Mouse (Mus musculus): ENCODE measurements around the gene Zfp143.
A peak's percentile ranks its signal among the peaks of the same experiment; 100 is the strongest.
"Not testable (repeated sequence)": the region's sequence is repeated elsewhere in the genome, so short reads cannot be mapped to it uniquely, and the experiment has no call there.

The Zfp143 gene

GRCm38 (mm10) chr7:110091670-110092069, 30.7 kb downstream of the Zfp143 start:
- DNase-seq (ENCODE audit: low spot score in 2 of 2), result no peak

GRCm38 (mm10) chr7:110096332-110096731, 35.3 kb downstream of the Zfp143 start:
- DNase-seq (ENCODE audit: low spot score in 2 of 2), result no peak

GRCm38 (mm10) chr7:110097106-110097793, 36.2 kb downstream of the Zfp143 start:
- no peak for DNase-seq (ENCODE audit: low spot score in 2 of 2)

- DNase-seq (ENCODE audit: low spot score in 2 of 2), result no peak
Observed at GRCm38 (mm10) chr7:110100854-110101253, 39.8 kb downstream of the Zfp143 start.

- no peak for DNase-seq (ENCODE audit: low spot score in 2 of 2)
Observed at GRCm38 (mm10) chr7:110101266-110101665, 40.2 kb downstream of the Zfp143 start.

GRCm38 (mm10) chr7:110105041-110105440, 44.0 kb downstream of the Zfp143 start:
- DNase-seq (ENCODE audit: low spot score in 2 of 2), result no peak

GRCm38 (mm10) chr7:110106633-110107032, 45.6 kb downstream of the Zfp143 start:
- no peak for DNase-seq (ENCODE audit: low spot score in 2 of 2)

GRCm38 (mm10) chr7:110108524-110108923, 47.5 kb downstream of the Zfp143 start:
- DNase-seq (ENCODE audit: low spot score in 2 of 2), result not testable (repeated sequence)

GRCm38 (mm10) chr7:110108967-110109610, 48.1 kb downstream of the Zfp143 start:
- peak; percentile 57 to 68 for DNase-seq (ENCODE audit: low spot score in 2 of 2)

- no peak for DNase-seq (ENCODE audit: low spot score in 2 of 2)
Observed at GRCm38 (mm10) chr7:110110061-110110656, 49.1 kb downstream of the Zfp143 start.

- no peak for DNase-seq (ENCODE audit: low spot score in 2 of 2)
Observed at GRCm38 (mm10) chr7:110114699-110115098, 53.7 kb downstream of the Zfp143 start.

GRCm38 (mm10) chr7:110116731-110117291, 55.8 kb downstream of the Zfp143 start:
- no peak for DNase-seq (ENCODE audit: low spot score in 2 of 2)

GRCm38 (mm10) chr7:110118448-110118847, 57.4 kb downstream of the Zfp143 start:
- no peak for DNase-seq (ENCODE audit: low spot score in 2 of 2)

- DNase-seq (ENCODE audit: low spot score in 2 of 2), result no peak
Observed at GRCm38 (mm10) chr7:110120157-110120784, 59.3 kb downstream of the Zfp143 start.

GRCm38 (mm10) chr7:110121162-110121515, 60.1 kb downstream of the Zfp143 start:
- DNase-seq (ENCODE audit: low spot score in 2 of 2), result no peak

GRCm38 (mm10) chr7:110121516-110122288, 60.7 kb downstream of the Zfp143 start, which contains the start of gene Wee1:
Gene Wee1 (plus strand): TSS chr7:110122046.
- DNase-seq (ENCODE audit: low spot score in 2 of 2), result peak; percentile 97 to 98

- DNase-seq (ENCODE audit: low spot score in 2 of 2), result no peak
Observed at GRCm38 (mm10) chr7:110122289-110122564, 61.2 kb downstream of the Zfp143 start.

- peak in 1 of 2 experiments; percentile 51 for DNase-seq (ENCODE audit: low spot score in 2 of 2)
Observed at GRCm38 (mm10) chr7:110122565-110123422, 61.8 kb downstream of the Zfp143 start.

- peak; percentile 10 to 11 for DNase-seq (ENCODE audit: low spot score in 2 of 2)
Observed at GRCm38 (mm10) chr7:110123844-110124555, 63.0 kb downstream of the Zfp143 start.

- DNase-seq (ENCODE audit: low spot score in 2 of 2), result peak in 1 of 2 experiments; percentile 19
Observed at GRCm38 (mm10) chr7:110128566-110128965, 67.5 kb downstream of the Zfp143 start.

Measured in natural killer cell, adult 2 months (primary cell).